Mouse (Mus musculus): ENCODE results near the gene Sh3bgrl2.

Gene Sh3bgrl2

DNA sequence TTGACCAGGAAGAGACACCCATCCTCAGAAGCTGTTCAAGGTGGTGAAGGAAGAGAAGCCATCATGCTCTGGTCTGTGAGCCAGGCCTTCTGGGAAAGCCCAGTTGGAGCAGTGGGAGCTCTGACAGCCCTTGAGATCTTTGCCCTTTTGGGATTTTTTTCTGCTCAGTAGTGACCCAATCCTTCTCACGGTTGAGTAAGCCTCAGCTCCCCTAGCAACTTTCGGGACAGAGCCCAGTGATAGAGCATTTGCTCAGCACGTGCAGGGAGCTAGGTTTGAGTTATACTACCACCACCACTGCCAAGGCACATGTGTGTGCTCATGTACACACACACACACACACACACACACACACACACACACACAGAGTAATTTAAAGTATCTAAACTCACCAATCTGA is 131.5 kb downstream of the Sh3bgrl2 start:
- DNase-seq (ENCODE audit: low spot score in 2 of 2): no peak

DNA sequence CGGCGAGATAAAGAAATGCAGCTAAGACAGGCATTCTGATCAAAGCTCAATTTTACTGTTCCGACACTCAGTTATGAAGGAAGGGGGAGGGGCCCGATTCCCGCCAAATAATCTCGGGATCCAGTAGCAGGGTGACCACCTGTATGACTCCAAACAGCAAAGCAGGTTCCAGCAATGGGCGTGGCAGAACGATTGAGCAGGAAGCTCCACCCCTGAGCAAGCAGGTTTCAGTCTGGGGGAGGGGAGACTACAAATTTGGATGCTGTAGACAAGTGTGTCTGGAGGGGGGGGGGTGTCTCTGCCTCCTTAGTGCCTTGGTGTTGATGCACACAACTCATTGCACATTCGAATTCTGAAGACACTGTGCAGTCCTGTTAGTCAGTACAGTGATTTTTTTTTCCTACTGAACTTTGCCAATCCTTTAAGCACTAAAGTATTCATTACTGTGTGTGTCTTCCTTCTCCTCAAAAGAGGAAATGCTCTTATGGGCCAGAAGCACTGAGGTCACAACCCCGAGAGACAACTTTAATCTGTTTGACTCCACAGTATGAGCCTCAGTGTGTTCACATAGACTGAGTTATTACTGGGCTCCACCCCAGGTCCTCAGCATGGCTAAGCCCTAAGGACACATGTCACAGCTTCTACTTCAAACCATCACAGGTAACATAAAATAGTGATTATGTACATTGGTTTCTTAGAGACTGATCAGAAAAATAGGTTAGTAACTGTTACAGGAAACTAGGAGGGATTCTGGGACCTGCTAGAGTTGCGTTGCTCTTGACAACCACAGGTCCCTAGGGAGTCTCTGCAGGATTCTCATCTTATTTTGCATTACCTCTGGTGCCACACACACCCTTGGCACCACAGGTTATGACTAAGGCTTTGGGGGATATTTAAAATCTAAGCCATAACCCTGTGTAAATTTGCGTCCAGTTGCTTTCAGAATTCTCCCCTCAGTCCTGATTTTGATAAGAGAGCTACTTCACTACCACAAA is 133.8 kb downstream of the Sh3bgrl2 start:
- DNase-seq (ENCODE audit: low spot score in 2 of 2): no peak

DNA sequence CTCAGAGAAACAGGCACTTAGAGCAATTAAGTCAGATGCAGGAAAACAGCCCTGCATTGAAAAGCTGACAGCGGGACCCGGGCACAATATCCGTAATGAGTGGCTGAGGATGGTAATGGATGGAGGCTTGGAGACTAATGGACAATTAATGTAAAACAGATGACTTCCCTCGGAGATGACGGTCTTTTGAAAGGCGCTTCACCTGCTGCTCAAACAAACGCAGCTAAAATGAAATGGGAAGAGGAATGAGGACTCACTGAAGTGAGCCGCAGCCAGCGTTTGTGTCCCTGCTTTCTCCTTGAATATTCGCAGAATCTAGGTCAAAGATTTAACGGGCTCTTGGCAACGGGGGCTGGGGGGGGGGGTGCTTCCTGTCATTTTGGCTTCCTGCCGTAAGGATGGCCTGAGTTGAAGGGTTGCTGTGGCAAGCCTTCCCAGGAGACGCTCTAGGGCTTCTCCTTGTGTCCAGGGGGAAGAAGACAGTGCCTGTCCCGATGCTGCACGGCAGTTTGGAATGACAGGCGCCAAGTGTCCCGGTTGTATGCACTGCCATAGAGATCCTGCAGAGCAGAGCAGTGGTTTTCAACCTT is 138.5 kb downstream of the Sh3bgrl2 start:
- DNase-seq (ENCODE audit: low spot score in 2 of 2): peak; percentile 46 to 56

DNA sequence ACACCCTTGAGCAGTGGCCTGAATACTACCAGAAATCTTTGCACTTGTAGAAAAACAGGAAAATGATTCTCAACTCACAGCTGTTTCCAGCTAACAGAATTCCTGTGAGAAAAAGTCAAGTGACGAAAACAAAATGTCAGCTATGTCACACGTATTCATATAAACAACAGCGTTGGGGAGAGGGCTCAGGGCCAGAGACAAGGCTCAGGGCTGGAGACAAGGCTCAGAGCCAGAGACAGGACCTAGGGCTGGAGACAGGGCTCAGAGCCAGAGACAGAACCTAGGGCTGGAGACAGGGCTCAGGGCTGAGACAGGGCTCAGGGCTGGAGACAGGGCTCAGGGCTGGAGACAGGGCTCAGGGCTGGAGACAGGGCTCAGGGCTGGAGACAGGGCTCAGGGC is 139.8 kb downstream of the Sh3bgrl2 start:
- DNase-seq (ENCODE audit: low spot score in 2 of 2): no peak

All from right cerebral cortex, postnatal 10 days (tissue).